Mouse (Mus musculus): Measurements from ENCODE around the gene Kars. TPM values are rescaled to one million over a fixed set of nuclear protein-coding genes. Genes with fewer than 3 reads are reported as not detected.

The Kars gene
- polyA plus RNA-seq, 2 experiments, result 58.9 to 93.6 TPM

GRCm38 (mm10) chr8:111947144-111947543 is 64.0 kb downstream of the Kars start:
- Histone ChIP-seq H3K9ac (replicated peaks) (no peak overlapping the region), H3K27me3 (ENCODE audit: control insufficient read depth, insufficient read depth, low read length) (no peaks in the 10 kb centered on the region), H3K9me3 (ENCODE audit: control insufficient read depth, low read length) (no peaks in the 10 kb centered on the region), H3K36me3 (replicated peaks; ENCODE audit: control insufficient read depth, insufficient read depth, low read depth) (peaks cover 46% of the 10 kb centered on the region), H3K4me1 (replicated peaks; ENCODE audit: control insufficient read depth in 2 of 2, insufficient read depth in 2 of 2, low read length in 1 of 2) (no peaks in the 10 kb centered on the region), H3K4me2 (ENCODE audit: low read depth) (no peak overlapping the region), H3K27ac (no peak overlapping the region), H3K4me3 (ENCODE audit: insufficient read depth in 1 of 2, low read depth in 2 of 2, low read length in 2 of 2) (no peak overlapping the region)
- 75% methylated on average over 2 of the region's 2 CpGs for WGBS (ENCODE audit: insufficient replicate concordance)
- ATAC-seq (ENCODE audit: insufficient read depth), result no peak
- TF ChIP-seq CTCF (IDR thresholded peaks at IDR 0.05; ENCODE audit: low read depth), result no peak
- TF ChIP-seq EP300 (IDR thresholded peaks at IDR 0.05; ENCODE audit: low read depth), result no peak
- DNase-seq (ENCODE audit: low read depth in 3 of 3, low spot score in 3 of 3), result no peak

DNA sequence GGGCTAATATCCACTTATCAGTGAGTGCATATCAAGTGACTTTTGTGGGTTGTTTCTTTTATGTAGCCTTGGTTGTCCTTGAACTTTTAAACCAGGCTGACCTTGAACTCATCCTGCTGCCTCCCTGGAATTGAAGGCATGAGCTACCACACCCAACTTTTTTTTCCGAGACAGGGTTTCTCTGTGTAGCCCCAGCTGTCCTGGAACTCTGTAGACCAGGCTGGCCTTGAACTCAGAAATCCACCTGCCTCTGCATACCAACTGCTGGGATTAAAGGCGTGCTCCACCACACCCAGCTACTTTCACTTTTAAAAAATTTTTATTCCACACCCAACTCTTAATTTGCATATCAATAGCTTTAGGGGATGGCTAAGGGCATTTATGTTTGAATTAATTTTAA is 67.6 kb downstream of the Kars start:
- H3K27ac ChIP-seq, result no peak overlapping the region
- H3K4me1 ChIP-seq (replicated peaks; ENCODE audit: control insufficient read depth in 2 of 2, insufficient read depth in 2 of 2, low read length in 1 of 2), result peaks cover 16 to 21% of the 10 kb centered on the region in 2 experiments
- H3K4me2 ChIP-seq (ENCODE audit: low read depth), result no peak overlapping the region
- H3K27me3 ChIP-seq (ENCODE audit: control insufficient read depth, insufficient read depth, low read length), result no peaks in the 10 kb centered on the region
- no peak for DNase-seq (ENCODE audit: low read depth in 3 of 3, low spot score in 3 of 3)
- H3K36me3 ChIP-seq (replicated peaks; ENCODE audit: control insufficient read depth, insufficient read depth, low read depth), result peaks cover 40% of the 10 kb centered on the region
- 68% methylated on average over 2 of the region's 2 CpGs for WGBS (ENCODE audit: insufficient replicate concordance)
- ATAC-seq (ENCODE audit: insufficient read depth), result no peak
- no peak overlapping the region for H3K9ac ChIP-seq (replicated peaks)
- no peaks in the 10 kb centered on the region for H3K9me3 ChIP-seq (ENCODE audit: control insufficient read depth, low read length)
- TF ChIP-seq EP300 (IDR thresholded peaks at IDR 0.05; ENCODE audit: low read depth) (no peak), CTCF (IDR thresholded peaks at IDR 0.05; ENCODE audit: low read depth) (no peak)
- no peak overlapping the region for H3K4me3 ChIP-seq (ENCODE audit: insufficient read depth in 1 of 2, low read depth in 2 of 2, low read length in 2 of 2)

Other genes with a start within 250 kb of the Kars start
- 13.2 and 46.8 TPM in 2 replicates for gene Cfdp1, start 157.0 kb downstream of the Kars start, polyA plus RNA-seq (2012; rRNA removed)
- 82.8 and 93.3 TPM in 2 replicates for gene Cfdp1, start 157.0 kb downstream of the Kars start, polyA plus RNA-seq (2014; fragmentation: Nextera tagmentation; extraction: Ambion mirVana)
- 1.9 and 2.3 TPM in 2 replicates for gene Tmem170, start 134.6 kb downstream of the Kars start, polyA plus RNA-seq (2012; rRNA removed)
- gene Tmem170, start 134.6 kb downstream of the Kars start, polyA plus RNA-seq (2014; fragmentation: Nextera tagmentation; extraction: Ambion mirVana), result 1.8 and 2.1 TPM in 2 replicates
- 0.02 and 0.03 TPM in 2 replicates for gene Chst5, start 100.9 kb downstream of the Kars start, polyA plus RNA-seq (2012; rRNA removed)
- gene Chst5, start 100.9 kb downstream of the Kars start, polyA plus RNA-seq (2014; fragmentation: Nextera tagmentation; extraction: Ambion mirVana), result not detected in 2 replicates
- gene Tmem231, start 77.4 kb downstream of the Kars start, polyA plus RNA-seq (2012; rRNA removed), result 1.4 and 1.7 TPM in 2 replicates
- gene Tmem231, start 77.4 kb downstream of the Kars start, polyA plus RNA-seq (2014; fragmentation: Nextera tagmentation; extraction: Ambion mirVana), result 2.0 and 2.4 TPM in 2 replicates
- gene Gabarapl2, start 70.6 kb downstream of the Kars start, polyA plus RNA-seq (2012; rRNA removed), result 26.5 and 50.5 TPM in 2 replicates
- 184 and 188 TPM in 2 replicates for gene Gabarapl2, start 70.6 kb downstream of the Kars start, polyA plus RNA-seq (2014; fragmentation: Nextera tagmentation; extraction: Ambion mirVana)
- gene Adat1, start 19.0 kb downstream of the Kars start, polyA plus RNA-seq (2012; rRNA removed), result 2.8 and 3.4 TPM in 2 replicates
- 2.4 and 2.5 TPM in 2 replicates for gene Adat1, start 19.0 kb downstream of the Kars start, polyA plus RNA-seq (2014; fragmentation: Nextera tagmentation; extraction: Ambion mirVana)
- 2.9 and 3.9 TPM in 2 replicates for gene Terf2ip, start 75 bp upstream of the Kars start, polyA plus RNA-seq (2012; rRNA removed)
- gene Terf2ip, start 75 bp upstream of the Kars start, polyA plus RNA-seq (2014; fragmentation: Nextera tagmentation; extraction: Ambion mirVana), result 3.2 and 3.5 TPM in 2 replicates
- gene Gm6793, start 3.7 kb upstream of the Kars start, polyA plus RNA-seq (2012; rRNA removed), result 0.08 and 0.17 TPM in 2 replicates
- gene Gm6793, start 3.7 kb upstream of the Kars start, polyA plus RNA-seq (2014; fragmentation: Nextera tagmentation; extraction: Ambion mirVana), result 0.33 TPM in 1 of 2 replicates, not detected in the other